Comparison of ENCODE assay signal across 14 mouse cellular contexts in genomic region chr3:145899832-145900231, GRCm38 (mm10). TPM values are rescaled to one million over a fixed set of nuclear protein-coding genes. Genes with fewer than 3 reads are reported as not detected.
DNase-seq lines count a peak whose midpoint lies in the region; ATAC-seq lines count a peak whose summit lies in the region.
"Had no signal": no experiment of that assay in that cellular context is flagged by ENCODE, and none has a peak within 500 bp of the region (broad histone marks: within the 10 kb centered on the region; RNA-seq: fewer than 3 reads in every experiment).

No protein-coding gene starts in this region.

- DNase-seq in hindbrain, embryonic 10.5 days (ENCODE audit: low spot score) = no peak
- DNase-seq in MN1 (ENCODE audit: low spot score) = peak; percentile 19
- DNase-seq in gastrocnemius, adult 8-10 months (ENCODE audit: low spot score in 2 of 2) = peak; percentile 26 to 53
- DNase-seq in spleen, adult 12 weeks (ENCODE audit: low spot score) = no peak
- DNase-seq in layer of hippocampus, adult 18-20 months (ENCODE audit: low spot score in 2 of 2) = no peak
- DNase-seq: cerebellum, adult 11 months; right cerebral cortex, adult 18-20 months had no signal

- no peaks in the 10 kb centered on the region for H3K27me3 ChIP-seq in hindbrain, embryonic 15.5 days
- H3K27me3 ChIP-seq in hindbrain, embryonic 10.5 days (ENCODE audit: insufficient read depth, poor library complexity, severe bottlenecking) = no peaks in the 10 kb centered on the region
- H3K27me3 ChIP-seq in heart, embryonic 16.5 days (ENCODE audit: control insufficient read depth, insufficient read depth, low read length) = no peaks in the 10 kb centered on the region
- H3K27me3 ChIP-seq: stomach, embryonic 15.5 days had no signal

- no peaks in the 10 kb centered on the region for H3K4me1 ChIP-seq in hindbrain, embryonic 15.5 days (replicated peaks)
- H3K4me1 ChIP-seq in hindbrain, embryonic 10.5 days (replicated peaks) = no peaks in the 10 kb centered on the region
- H3K4me1 ChIP-seq in heart, embryonic 16.5 days (ENCODE audit: control insufficient read depth, insufficient read depth, low read length) = peaks cover 30% of the 10 kb centered on the region
- H3K4me1 ChIP-seq: embryonic facial prominence, embryonic 10.5 days; stomach, embryonic 15.5 days had no signal

- H3K9ac ChIP-seq in hindbrain, embryonic 15.5 days = no peak overlapping the region
- H3K9ac ChIP-seq in heart, embryonic 16.5 days (ENCODE audit: low read length) = peak overlapping the region; percentile 33; the same call in 1 of the 2 replicates
- H3K9ac ChIP-seq: liver, embryonic 14.5 days; stomach, embryonic 15.5 days had no signal

- no peak overlapping the region for H3K4me3 ChIP-seq in hindbrain, embryonic 15.5 days
- no peak overlapping the region for H3K4me3 ChIP-seq in hindbrain, embryonic 10.5 days
- H3K4me3 ChIP-seq in heart, embryonic 16.5 days (ENCODE audit: low read length) = no peak overlapping the region
- H3K4me3 ChIP-seq: embryonic facial prominence, embryonic 10.5 days; stomach, embryonic 15.5 days had no signal

- H3K4me2 ChIP-seq in hindbrain, embryonic 15.5 days = no peak overlapping the region
- peak overlapping the region; percentile 11; the same call in 1 of the 2 replicates for H3K4me2 ChIP-seq in heart, embryonic 16.5 days (ENCODE audit: low read depth, low read length)
- H3K4me2 ChIP-seq: stomach, embryonic 15.5 days had no signal

- H3K36me3 ChIP-seq in hindbrain, embryonic 15.5 days = no peaks in the 10 kb centered on the region
- H3K36me3 ChIP-seq in hindbrain, embryonic 10.5 days = 0 out of 2 replicates have a peak, but pooled peaks cover 4% of the 10 kb centered on the region
- H3K36me3 ChIP-seq in heart, embryonic 16.5 days (ENCODE audit: control insufficient read depth, insufficient read depth) = no peaks in the 10 kb centered on the region
- H3K36me3 ChIP-seq: embryonic facial prominence, embryonic 10.5 days; stomach, embryonic 15.5 days had no signal

- no peak overlapping the region for H3K27ac ChIP-seq in hindbrain, embryonic 15.5 days (replicated peaks)
- H3K27ac ChIP-seq in hindbrain, embryonic 10.5 days = no peak overlapping the region
- H3K27ac ChIP-seq in heart, embryonic 16.5 days (ENCODE audit: low read length) = peak overlapping the region; percentile 93
- H3K27ac ChIP-seq: embryonic facial prominence, embryonic 10.5 days; liver, embryonic 14.5 days; macrophage; stomach, embryonic 15.5 days had no signal

- ATAC-seq in hindbrain, embryonic 15.5 days (ENCODE audit: low FRiP score, low read depth) = 0 out of 2 replicates have a peak, but pooled peaks have one; percentile 37
- peak; percentile 64 for ATAC-seq in heart, embryonic 16.5 days (replicated peaks; ENCODE audit: extremely low read depth, insufficient read depth, low FRiP score)
- ATAC-seq: activated CD4-positive, CD25-positive, alpha-beta regulatory T cell, adult 4 months had no signal

- 78% methylated on average over 8 of the region's 8 CpGs for WGBS in hindbrain, embryonic 15.5 days
- WGBS in hindbrain, embryonic 10.5 days = 88% methylated on average over 8 of the region's 8 CpGs
- WGBS in heart, embryonic 16.5 days = 36% methylated on average over 8 of the region's 8 CpGs

- H3K9me3 ChIP-seq in hindbrain, embryonic 15.5 days = no peaks in the 10 kb centered on the region
- H3K9me3 ChIP-seq in hindbrain, embryonic 10.5 days = no peaks in the 10 kb centered on the region
- no peaks in the 10 kb centered on the region for H3K9me3 ChIP-seq in heart, embryonic 16.5 days (replicated peaks; ENCODE audit: control insufficient read depth, low read length)
- H3K9me3 ChIP-seq: embryonic facial prominence, embryonic 10.5 days; stomach, embryonic 15.5 days had no signal

RNA-seq across cellular contexts. Expression of gene Bcl10, which starts 22.8 kb away (rescaled TPM):
- 32.3 and 34.8 TPM in 2 replicates for polyA plus RNA-seq in hindbrain, embryonic 15.5 days (2015; fragmentation: Nextera tagmentation; extraction: Ambion mirVana)
- 48.4 and 48.5 TPM in 2 replicates for polyA plus RNA-seq in hindbrain, embryonic 10.5 days (2016; fragmentation: Nextera tagmentation; extraction: Ambion mirVana)
- total RNA-seq in gastrocnemius, adult 8-10 months (2022) = 10 to 100 TPM in 2 of 4 experiments, 1 to 10 TPM in 2; 9.0 to 11.2 (median 9.9) TPM
- polyA plus RNA-seq in heart, embryonic 16.5 days (2015; fragmentation: Nextera tagmentation; extraction: Ambion mirVana) = 41.8 and 49.1 TPM in 2 replicates
- total RNA-seq in layer of hippocampus, adult 18-20 months (2021) = 10 to 100 TPM; 13.0 to 13.7 TPM

RNA-seq across cellular contexts. Expression of gene 2410004B18Rik, which starts 38.0 kb away (rescaled TPM):
- 81.0 and 84.4 TPM in 2 replicates for polyA plus RNA-seq in hindbrain, embryonic 15.5 days (2015; fragmentation: Nextera tagmentation; extraction: Ambion mirVana)
- polyA plus RNA-seq in hindbrain, embryonic 10.5 days (2016; fragmentation: Nextera tagmentation; extraction: Ambion mirVana) = 54.7 and 56.4 TPM in 2 replicates
- 10 to 100 TPM; 17.1 to 23.1 (median 19.4) TPM for total RNA-seq in gastrocnemius, adult 8-10 months (2022)
- 39.6 and 45.5 TPM in 2 replicates for polyA plus RNA-seq in heart, embryonic 16.5 days (2015; fragmentation: Nextera tagmentation; extraction: Ambion mirVana)
- 10 to 100 TPM; 37.1 to 38.2 TPM for total RNA-seq in layer of hippocampus, adult 18-20 months (2021)

Comparison
In these comparisons a context has a peak if more than half of its experiments do, and no peak if none do; other contexts are left out.
1. DNase-seq: peak in MN1 (single experiment) and gastrocnemius, adult 8-10 months (2 of 2); none in hindbrain, embryonic 10.5 days (single experiment), spleen, adult 12 weeks (single experiment) and layer of hippocampus, adult 18-20 months (0 of 2).